Mouse (Mus musculus) limb, embryonic 10.5 days (tissue): ENCODE measurements around the gene Dcps. TPM values are rescaled to one million over a fixed set of nuclear protein-coding genes. Genes with fewer than 3 reads are reported as not detected.
"Not testable (repeated sequence)": the region's sequence is repeated elsewhere in the genome, so short reads cannot be mapped to it uniquely, and the experiment has no call there.

ENCODE experiments used
- DNase-seq: peaks from one replicate; pipeline ENCODE4 v3.0.0-alpha.2; 2017; ENCODE audit warnings: low spot score
- H3K27ac ChIP-seq: fragments of 300-500 bp; sonication (generic); 2 replicates; pipeline ENCODE4 v1.5.1; 2016; ENCODE audit warnings: mild to moderate bottlenecking
- H3K27me3 ChIP-seq: fragments of 300-500 bp; sonication (generic); 2 replicates; pipeline ENCODE4 v1.6.1; 2016; ENCODE audit warnings: low read depth, mild to moderate bottlenecking; ENCODE audit not compliant: poor library complexity, severe bottlenecking
- H3K36me3 ChIP-seq: fragments of 300-500 bp; sonication (generic); 2 replicates; pipeline ENCODE4 v1.6.1; 2016; ENCODE audit warnings: mild to moderate bottlenecking, moderate library complexity
- H3K4me1 ChIP-seq: fragments of 300-500 bp; sonication (generic); 2 replicates; pipeline ENCODE4 v1.6.1; 2016
- H3K4me3 ChIP-seq: fragments of 300-500 bp; sonication (generic); 2 replicates; pipeline ENCODE4 v1.5.1; 2016; ENCODE audit warnings: mild to moderate bottlenecking, moderate library complexity
- H3K9me3 ChIP-seq: fragments of 300-500 bp; sonication (generic); replicated peaks from 2 replicates; pipeline ENCODE4 v1.6.1; 2016; ENCODE audit warnings: mild to moderate bottlenecking
- WGBS: fragments of 180-500 bp; shearing (Covaris S2); methylation state at CpG from one replicate; pipeline ENCODE4 v1.1.7; 2016; 5-methylcytosine and 5-hydroxymethylcytosine counted together
- polyA plus RNA-seq: library from polyadenylated mRNA; unstranded; fragments of >200 nt; fragmentation: Nextera tagmentation; extraction: Ambion mirVana; gene quantifications from 2 replicates; pipeline ENCODE4 v1.2.1, GENCODE M21; 2016

Gene Dcps
- polyA plus RNA-seq, 1 experiment from 2014 or later = 86.0 TPM

- 28% methylated on average over 3 of the region's 3 CpGs for WGBS
- H3K4me1 ChIP-seq = no peaks in the 10 kb centered on the region
- H3K4me3 ChIP-seq = no peak overlapping the region
- H3K36me3 ChIP-seq = peaks cover 33% of the 10 kb centered on the region
- no peak for DNase-seq
- H3K27me3 ChIP-seq = no peaks in the 10 kb centered on the region
- no peak overlapping the region for H3K27ac ChIP-seq
- no peaks in the 10 kb centered on the region for H3K9me3 ChIP-seq
Observed at GRCm38 (mm10) chr9:35166144-35166797, 9.6 kb downstream of the Dcps start.

- DNase-seq = no peak
Observed at GRCm38 (mm10) chr9:35164142-35164874, 11.6 kb downstream of the Dcps start.

GRCm38 (mm10) chr9:35163011-35163690, 12.7 kb downstream of the Dcps start:
- Histone ChIP-seq H3K4me1 (no peaks in the 10 kb centered on the region), H3K27me3 (no peaks in the 10 kb centered on the region), H3K9me3 (no peaks in the 10 kb centered on the region; the same call in 1 of the 2 replicates), H3K36me3 (peaks cover 10% of the 10 kb centered on the region), H3K27ac (no peak overlapping the region), H3K4me3 (no peak overlapping the region)
- DNase-seq = no peak
- 91% methylated on average over 11 of the region's 11 CpGs for WGBS

More at GRCm38 (mm10) chr9:35164142-35164874, 11.6 kb downstream of the Dcps start:
- no peak overlapping the region for H3K27ac ChIP-seq
- no peak overlapping the region for H3K4me3 ChIP-seq
- no peaks in the 10 kb centered on the region for H3K27me3 ChIP-seq
- 80% methylated on average over 5 of the region's 5 CpGs for WGBS
- peaks cover 14% of the 10 kb centered on the region for H3K36me3 ChIP-seq
- H3K4me1 ChIP-seq = no peaks in the 10 kb centered on the region
- no peaks in the 10 kb centered on the region; the same call in 1 of the 2 replicates for H3K9me3 ChIP-seq

GRCm38 (mm10) chr9:35161721-35162120, 14.1 kb downstream of the Dcps start:
- Histone ChIP-seq H3K9me3 (no peaks in the 10 kb centered on the region; the same call in 1 of the 2 replicates), H3K4me3 (no peak overlapping the region), H3K27ac (no peak overlapping the region), H3K27me3 (no peaks in the 10 kb centered on the region), H3K36me3 (peaks cover 12% of the 10 kb centered on the region), H3K4me1 (no peaks in the 10 kb centered on the region)
- 94% methylated on average over 7 of the region's 7 CpGs for WGBS
- DNase-seq = no peak

GRCm38 (mm10) chr9:35160662-35161061, 15.2 kb downstream of the Dcps start:
- Histone ChIP-seq H3K27ac (no peak overlapping the region), H3K9me3 (no peaks in the 10 kb centered on the region; the same call in 1 of the 2 replicates), H3K36me3 (peaks cover 18% of the 10 kb centered on the region), H3K4me3 (no peak overlapping the region), H3K4me1 (no peaks in the 10 kb centered on the region), H3K27me3 (no peaks in the 10 kb centered on the region)
- WGBS = 73% methylated on average over 2 of the region's 2 CpGs
- no peak for DNase-seq

GRCm38 (mm10) chr9:35158477-35158876, 17.4 kb downstream of the Dcps start:
- H3K36me3 ChIP-seq = peaks cover 12% of the 10 kb centered on the region
- H3K27me3 ChIP-seq = no peaks in the 10 kb centered on the region
- H3K27ac ChIP-seq = no peak overlapping the region
- no peaks in the 10 kb centered on the region; the same call in 1 of the 2 replicates for H3K9me3 ChIP-seq
- DNase-seq = no peak
- H3K4me3 ChIP-seq = no peak overlapping the region
- WGBS = 79% methylated on average over 3 of the region's 3 CpGs
- H3K4me1 ChIP-seq = no peaks in the 10 kb centered on the region

GRCm38 (mm10) chr9:35156862-35157261, 19.0 kb downstream of the Dcps start:
- DNase-seq = no peak
- no peaks in the 10 kb centered on the region for H3K27me3 ChIP-seq
- peaks cover 8% of the 10 kb centered on the region for H3K36me3 ChIP-seq
- no peak overlapping the region for H3K4me3 ChIP-seq
- H3K4me1 ChIP-seq = no peaks in the 10 kb centered on the region
- 65% methylated on average over 4 of the region's 4 CpGs for WGBS
- H3K27ac ChIP-seq = no peak overlapping the region
- no peaks in the 10 kb centered on the region; the same call in 1 of the 2 replicates for H3K9me3 ChIP-seq

GRCm38 (mm10) chr9:35156002-35156710, 19.7 kb downstream of the Dcps start:
- no peaks in the 10 kb centered on the region; the same call in 1 of the 2 replicates for H3K9me3 ChIP-seq
- 89% methylated on average over 5 of the region's 5 CpGs for WGBS
- H3K27ac ChIP-seq = no peak overlapping the region
- H3K27me3 ChIP-seq = no peaks in the 10 kb centered on the region
- peaks cover 8% of the 10 kb centered on the region for H3K36me3 ChIP-seq
- H3K4me3 ChIP-seq = no peak overlapping the region
- no peaks in the 10 kb centered on the region for H3K4me1 ChIP-seq
- DNase-seq = no peak

GRCm38 (mm10) chr9:35152923-35153322, 22.9 kb downstream of the Dcps start:
- Histone ChIP-seq H3K4me1 (0 out of 2 replicates have a peak, but pooled peaks cover 2% of the 10 kb centered on the region), H3K4me3 (no peak overlapping the region), H3K27ac (no peak overlapping the region), H3K36me3 (peaks cover 8% of the 10 kb centered on the region), H3K9me3 (no peaks in the 10 kb centered on the region), H3K27me3 (no peaks in the 10 kb centered on the region)
- 94% methylated on average over 1 of the region's 1 CpGs for WGBS
- no peak for DNase-seq

- H3K27ac ChIP-seq, H3K9me3 ChIP-seq, DNase-seq, H3K27me3 ChIP-seq, H3K4me3 ChIP-seq, H3K36me3 ChIP-seq, H3K4me1 ChIP-seq: not testable (repeated sequence)
Observed at GRCm38 (mm10) chr9:35148822-35149221, 27.0 kb downstream of the Dcps start.

GRCm38 (mm10) chr9:35147261-35147660, 28.6 kb downstream of the Dcps start:
- DNase-seq, H3K9me3 ChIP-seq, H3K27ac ChIP-seq, H3K27me3 ChIP-seq, H3K36me3 ChIP-seq, H3K4me1 ChIP-seq, H3K4me3 ChIP-seq: not testable (repeated sequence)
- 94% methylated on average over 14 of the region's 14 CpGs for WGBS

GRCm38 (mm10) chr9:35145829-35146228, 30.0 kb downstream of the Dcps start:
- Histone ChIP-seq H3K27me3 (no peaks in the 10 kb centered on the region), H3K4me1 (0 out of 2 replicates have a peak, but pooled peaks cover 5% of the 10 kb centered on the region), H3K4me3 (no peak overlapping the region), H3K27ac (no peak overlapping the region), H3K36me3 (0 out of 2 replicates have a peak, but pooled peaks cover 6% of the 10 kb centered on the region), H3K9me3 (no peaks in the 10 kb centered on the region)
- DNase-seq = no peak
- WGBS = 80% methylated on average over 1 of the region's 1 CpGs
